Mouse (Mus musculus) embryonic facial prominence, embryonic 15.5 days (tissue): ENCODE results near the gene Ccdc15. TPM values are rescaled to one million over a fixed set of nuclear protein-coding genes. Genes with fewer than 3 reads are reported as not detected.

Experiments used
- ATAC-seq: fragments of 200-750 bp; cut with Nextera tagmentation; 2 replicates; pipeline ENCODE4 v1.8.0; 2017; ENCODE audit warnings: low read depth, moderate TSS enrichment; ENCODE audit not compliant: insufficient number of reproducible peaks, low FRiP score, low TSS enrichment
- H3K27ac ChIP-seq: fragments of 300-500 bp; sonication (generic); replicated peaks from 2 replicates; pipeline ENCODE4 v1.5.1; 2015; ENCODE audit warnings: mild to moderate bottlenecking, inconsistent platforms
- H3K27me3 ChIP-seq: fragments of 300-500 bp; sonication (generic); 2 replicates; pipeline ENCODE4 v1.6.1; 2015; ENCODE audit warnings: inconsistent platforms
- H3K36me3 ChIP-seq: fragments of 300-500 bp; sonication (generic); 2 replicates; pipeline ENCODE4 v1.6.1; 2015; ENCODE audit warnings: mild to moderate bottlenecking, inconsistent platforms
- H3K4me1 ChIP-seq: fragments of 300-500 bp; sonication (generic); 2 replicates; pipeline ENCODE4 v1.6.1; 2015; ENCODE audit warnings: inconsistent platforms
- H3K4me2 ChIP-seq: fragments of 300-500 bp; sonication (generic); replicated peaks from 2 replicates; pipeline ENCODE4 v1.6.1; 2015; ENCODE audit warnings: mild to moderate bottlenecking, inconsistent platforms
- H3K4me3 ChIP-seq: fragments of 300-500 bp; sonication (generic); replicated peaks from 2 replicates; pipeline ENCODE4 v1.5.1; 2015; ENCODE audit warnings: mild to moderate bottlenecking, inconsistent platforms
- H3K9ac ChIP-seq: fragments of 300-500 bp; sonication (generic); 2 replicates; pipeline ENCODE4 v1.6.1; 2015; ENCODE audit warnings: inconsistent platforms
- H3K9me3 ChIP-seq: fragments of 300-500 bp; sonication (generic); replicated peaks from 2 replicates; pipeline ENCODE4 v1.6.1; 2016; ENCODE audit warnings: inconsistent platforms
- WGBS: fragments of 180-500 bp; shearing (Covaris S2); methylation state at CpG from one replicate; pipeline ENCODE4 v1.1.7; 2015; 5-methylcytosine and 5-hydroxymethylcytosine counted together
- polyA plus RNA-seq: library from polyadenylated mRNA; unstranded; fragments of >200 nt; fragmentation: Nextera tagmentation; extraction: Ambion mirVana; gene quantifications from 2 replicates; pipeline ENCODE4 v1.2.1, GENCODE M21; 2015

Ccdc15 gene
- polyA plus RNA-seq, 1 experiment from 2014 or later: 8.7 TPM

DNA sequence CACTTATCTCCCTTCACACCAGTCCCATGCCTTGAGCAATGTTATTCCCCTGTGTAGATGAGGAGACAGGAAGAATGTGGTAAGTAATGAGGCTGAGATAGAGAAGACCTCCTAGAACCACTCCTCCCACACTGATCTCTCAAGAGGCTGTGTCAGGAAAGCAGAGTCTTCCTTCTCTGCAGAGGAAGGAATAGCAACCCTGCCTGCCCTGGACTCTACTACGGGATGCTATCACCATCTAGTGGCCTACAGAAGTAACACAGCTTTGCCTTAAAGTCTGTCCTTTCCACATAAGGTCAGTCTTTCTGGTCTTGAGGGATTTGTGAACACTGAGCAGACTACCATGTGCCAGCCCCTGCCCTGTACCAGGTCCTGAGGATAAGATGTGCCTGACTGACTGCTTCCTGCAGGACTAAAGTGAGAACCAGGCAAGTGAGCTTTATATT is 118.3 kb downstream of the Ccdc15 start:
- no peak overlapping the region for H3K9ac ChIP-seq
- H3K4me1 ChIP-seq: peaks cover 6% of the 10 kb centered on the region; the same call in 1 of the 2 replicates
- H3K27me3 ChIP-seq: no peaks in the 10 kb centered on the region
- no peak overlapping the region for H3K4me3 ChIP-seq
- peak; percentile 61; the same call in 1 of the 2 replicates for ATAC-seq
- no peak overlapping the region for H3K4me2 ChIP-seq
- 7% methylated on average over 1 of the region's 1 CpGs for WGBS
- H3K9me3 ChIP-seq: no peaks in the 10 kb centered on the region
- H3K36me3 ChIP-seq: no peaks in the 10 kb centered on the region
- H3K27ac ChIP-seq: no peak overlapping the region

Other genes with a start within 250 kb of the Ccdc15 start
- gene Pknox2, start 201.0 kb downstream of the Ccdc15 start, polyA plus RNA-seq: 14.0 and 14.1 TPM in 2 replicates
- gene Tmem218, start 140.2 kb downstream of the Ccdc15 start, polyA plus RNA-seq: 12.5 and 14.7 TPM in 2 replicates
- gene Slc37a2, start 92.7 kb downstream of the Ccdc15 start, polyA plus RNA-seq: 9.8 and 10.4 TPM in 2 replicates
- gene Hepacam, start 18.9 kb upstream of the Ccdc15 start, polyA plus RNA-seq: 0.17 and 0.64 TPM in 2 replicates
- 10.6 and 11.9 TPM in 2 replicates for gene Robo4, start 53.5 kb upstream of the Ccdc15 start, polyA plus RNA-seq
- gene Robo3, start 84.8 kb upstream of the Ccdc15 start, polyA plus RNA-seq: 0.09 and 0.19 TPM in 2 replicates
- gene Msantd2, start 140.9 kb upstream of the Ccdc15 start, polyA plus RNA-seq: 20.0 and 24.8 TPM in 2 replicates
- gene Esam, start 179.6 kb upstream of the Ccdc15 start, polyA plus RNA-seq: 52.1 and 56.3 TPM in 2 replicates
- 1.6 and 2.0 TPM in 2 replicates for gene Vsig2, start 190.8 kb upstream of the Ccdc15 start, polyA plus RNA-seq
- gene Nrgn, start 204.5 kb upstream of the Ccdc15 start, polyA plus RNA-seq: 7.9 and 10.9 TPM in 2 replicates
- 10.9 and 12.1 TPM in 2 replicates for gene Siae, start 207.3 kb upstream of the Ccdc15 start, polyA plus RNA-seq